Mouse (Mus musculus): ENCODE measurements around the gene Ackr4. TPM values are rescaled to one million over a fixed set of nuclear protein-coding genes. Genes with fewer than 3 reads are reported as not detected.

Gene Ackr4
- polyA plus RNA-seq, 1 experiment = 13.6 TPM

GRCm38 (mm10) chr9:104070241-104070640, 56.5 kb downstream of the Ackr4 start:
- H3K4me3 ChIP-seq (ENCODE audit: control insufficient read depth, insufficient read depth, low read length) = no peak overlapping the region
- no peaks in the 10 kb centered on the region for H3K36me3 ChIP-seq (ENCODE audit: control insufficient read depth, insufficient read depth, low read length)
- 86% methylated on average over 4 of the region's 4 CpGs for WGBS
- TF ChIP-seq POLR2A (IDR thresholded peaks at IDR 0.05; ENCODE audit: control insufficient read depth, extremely low read depth, insufficient read depth, low read length, poor library complexity) (no peak), CTCF (IDR thresholded peaks at IDR 0.05; ENCODE audit: borderline replicate concordance, control insufficient read depth, extremely low read depth, insufficient read depth, low read length, poor library complexity) (no peak)
- H3K4me1 ChIP-seq (replicated peaks; ENCODE audit: control insufficient read depth, insufficient read depth, low read length) = no peaks in the 10 kb centered on the region
- H3K27ac ChIP-seq (ENCODE audit: control insufficient read depth, insufficient read depth, low read length) = no peak overlapping the region
- H3K27me3 ChIP-seq (ENCODE audit: control insufficient read depth, insufficient read depth, low read length) = no peaks in the 10 kb centered on the region
- no peak for DNase-seq

- Histone ChIP-seq H3K27ac (ENCODE audit: control insufficient read depth, insufficient read depth, low read length) (no peak overlapping the region), H3K4me3 (ENCODE audit: control insufficient read depth, insufficient read depth, low read length) (no peak overlapping the region), H3K4me1 (replicated peaks; ENCODE audit: control insufficient read depth, insufficient read depth, low read length) (peaks cover 6% of the 10 kb centered on the region), H3K27me3 (ENCODE audit: control insufficient read depth, insufficient read depth, low read length) (no peaks in the 10 kb centered on the region), H3K36me3 (ENCODE audit: control insufficient read depth, insufficient read depth, low read length) (no peaks in the 10 kb centered on the region)
- DNase-seq = no peak
- no peak for TF ChIP-seq CTCF (IDR thresholded peaks at IDR 0.05; ENCODE audit: borderline replicate concordance, control insufficient read depth, extremely low read depth, insufficient read depth, low read length, poor library complexity)
- TF ChIP-seq POLR2A (IDR thresholded peaks at IDR 0.05; ENCODE audit: control insufficient read depth, extremely low read depth, insufficient read depth, low read length, poor library complexity) = no peak
- WGBS = 27% methylated on average over 1 of the region's 1 CpGs
Measured at GRCm38 (mm10) chr9:104064571-104064970, 62.2 kb downstream of the Ackr4 start.

- peaks cover 6% of the 10 kb centered on the region for H3K4me1 ChIP-seq (replicated peaks; ENCODE audit: control insufficient read depth, insufficient read depth, low read length)
- TF ChIP-seq POLR2A (IDR thresholded peaks at IDR 0.05; ENCODE audit: control insufficient read depth, extremely low read depth, insufficient read depth, low read length, poor library complexity) (no peak), CTCF (IDR thresholded peaks at IDR 0.05; ENCODE audit: borderline replicate concordance, control insufficient read depth, extremely low read depth, insufficient read depth, low read length, poor library complexity) (no peak)
- WGBS = under 1% methylated on average over 30 of the region's 30 CpGs
- peak; percentile 75 for DNase-seq
- no peaks in the 10 kb centered on the region for H3K36me3 ChIP-seq (ENCODE audit: control insufficient read depth, insufficient read depth, low read length)
- no peaks in the 10 kb centered on the region for H3K27me3 ChIP-seq (ENCODE audit: control insufficient read depth, insufficient read depth, low read length)
- H3K27ac ChIP-seq (ENCODE audit: control insufficient read depth, insufficient read depth, low read length) = peak within 1 kb of the TSS; percentile 18; the same call in 1 of the 2 replicates
- peak within 1 kb of the TSS; percentile 99 for H3K4me3 ChIP-seq (ENCODE audit: control insufficient read depth, insufficient read depth, low read length)
Measured at GRCm38 (mm10) chr9:104063244-104063961, 63.3 kb downstream of the Ackr4 start, which contains the start of gene Acad11. Gene Acad11 (plus strand): TSS chr9:104063377.

- 0 out of 2 replicates have a peak, but pooled peaks cover 2% of the 10 kb centered on the region for H3K36me3 ChIP-seq (ENCODE audit: control insufficient read depth, insufficient read depth, low read length)
- no peaks in the 10 kb centered on the region for H3K27me3 ChIP-seq (ENCODE audit: control insufficient read depth, insufficient read depth, low read length)
- peaks cover 6% of the 10 kb centered on the region for H3K4me1 ChIP-seq (replicated peaks; ENCODE audit: control insufficient read depth, insufficient read depth, low read length)
- no peak for TF ChIP-seq POLR2A (IDR thresholded peaks at IDR 0.05; ENCODE audit: control insufficient read depth, extremely low read depth, insufficient read depth, low read length, poor library complexity)
- TF ChIP-seq CTCF (IDR thresholded peaks at IDR 0.05; ENCODE audit: borderline replicate concordance, control insufficient read depth, extremely low read depth, insufficient read depth, low read length, poor library complexity) = no peak
- peak within 1 kb of the TSS; percentile 99 for H3K4me3 ChIP-seq (ENCODE audit: control insufficient read depth, insufficient read depth, low read length)
- H3K27ac ChIP-seq (ENCODE audit: control insufficient read depth, insufficient read depth, low read length) = peak within 1 kb of the TSS; percentile 18; the same call in 1 of the 2 replicates
- peak; percentile 60 for DNase-seq
- under 1% methylated on average over 59 of the region's 59 CpGs for WGBS
Measured at GRCm38 (mm10) chr9:104062430-104063243, 64.1 kb downstream of the Ackr4 start, which contains the start of gene Uba5. Gene Uba5 (minus strand): TSS chr9:104063134.

- H3K4me3 ChIP-seq (ENCODE audit: control insufficient read depth, insufficient read depth, low read length) = no peak overlapping the region
- no peaks in the 10 kb centered on the region for H3K4me1 ChIP-seq (replicated peaks; ENCODE audit: control insufficient read depth, insufficient read depth, low read length)
- WGBS = 96% methylated on average over 6 of the region's 6 CpGs
- TF ChIP-seq CTCF (IDR thresholded peaks at IDR 0.05; ENCODE audit: borderline replicate concordance, control insufficient read depth, extremely low read depth, insufficient read depth, low read length, poor library complexity) = no peak
- no peak for TF ChIP-seq POLR2A (IDR thresholded peaks at IDR 0.05; ENCODE audit: control insufficient read depth, extremely low read depth, insufficient read depth, low read length, poor library complexity)
- DNase-seq = no peak
- H3K27me3 ChIP-seq (ENCODE audit: control insufficient read depth, insufficient read depth, low read length) = no peaks in the 10 kb centered on the region
- peaks cover 65% of the 10 kb centered on the region for H3K36me3 ChIP-seq (ENCODE audit: control insufficient read depth, insufficient read depth, low read length)
- no peak overlapping the region for H3K27ac ChIP-seq (ENCODE audit: control insufficient read depth, insufficient read depth, low read length)
Measured at GRCm38 (mm10) chr9:104051028-104051427, 75.7 kb downstream of the Ackr4 start.

- Histone ChIP-seq H3K4me3 (ENCODE audit: control insufficient read depth, insufficient read depth, low read length) (no peak overlapping the region), H3K36me3 (ENCODE audit: control insufficient read depth, insufficient read depth, low read length) (peaks cover 18% of the 10 kb centered on the region), H3K27me3 (ENCODE audit: control insufficient read depth, insufficient read depth, low read length) (no peaks in the 10 kb centered on the region), H3K4me1 (replicated peaks; ENCODE audit: control insufficient read depth, insufficient read depth, low read length) (no peaks in the 10 kb centered on the region), H3K27ac (ENCODE audit: control insufficient read depth, insufficient read depth, low read length) (no peak overlapping the region)
- TF ChIP-seq POLR2A (IDR thresholded peaks at IDR 0.05; ENCODE audit: control insufficient read depth, extremely low read depth, insufficient read depth, low read length, poor library complexity) (no peak), CTCF (IDR thresholded peaks at IDR 0.05; ENCODE audit: borderline replicate concordance, control insufficient read depth, extremely low read depth, insufficient read depth, low read length, poor library complexity) (no peak)
- 96% methylated on average over 4 of the region's 4 CpGs for WGBS
- DNase-seq = no peak
Measured at GRCm38 (mm10) chr9:104043676-104044075, 83.1 kb downstream of the Ackr4 start.
